Mouse (Mus musculus) brain, embryonic 14.5 days (tissue): Measurements from ENCODE around the gene Rabl3. TPM values are rescaled to one million over a fixed set of nuclear protein-coding genes. Genes with fewer than 3 reads are reported as not detected.

Experiments
- DNase-seq: peaks from one replicate; pipeline ENCODE4 v3.0.0-alpha.2; 2011; ENCODE audit warnings: low read depth
- CTCF ChIP-seq: fragments of 200-500 bp; IDR thresholded peaks from 2 replicates; pipeline ENCODE4 v1.5.1; 2012; ENCODE audit warnings: inconsistent platforms, mild to moderate bottlenecking, moderate library complexity, borderline replicate concordance; ENCODE audit not compliant: insufficient read depth, insufficient read length; ENCODE audit errors: extremely low read depth
- POLR2A ChIP-seq: fragments of 200-500 bp; IDR thresholded peaks from 2 replicates; pipeline ENCODE4 v1.6.1; 2012; ENCODE audit warnings: mild to moderate bottlenecking, inconsistent platforms, borderline replicate concordance; ENCODE audit not compliant: poor library complexity, insufficient read depth, insufficient read length, severe bottlenecking; ENCODE audit errors: extremely low read depth
- polyA plus RNA-seq: library from polyadenylated mRNA; depleted of rRNA; stranded (reverse); fragments of >200 nt; gene quantifications from 2 replicates; pipeline ENCODE4 v1.2.3, GENCODE M21; 2012; rRNA removed

The Rabl3 gene
- polyA plus RNA-seq, result 8.6 and 10.8 TPM in 2 replicates

DNA sequence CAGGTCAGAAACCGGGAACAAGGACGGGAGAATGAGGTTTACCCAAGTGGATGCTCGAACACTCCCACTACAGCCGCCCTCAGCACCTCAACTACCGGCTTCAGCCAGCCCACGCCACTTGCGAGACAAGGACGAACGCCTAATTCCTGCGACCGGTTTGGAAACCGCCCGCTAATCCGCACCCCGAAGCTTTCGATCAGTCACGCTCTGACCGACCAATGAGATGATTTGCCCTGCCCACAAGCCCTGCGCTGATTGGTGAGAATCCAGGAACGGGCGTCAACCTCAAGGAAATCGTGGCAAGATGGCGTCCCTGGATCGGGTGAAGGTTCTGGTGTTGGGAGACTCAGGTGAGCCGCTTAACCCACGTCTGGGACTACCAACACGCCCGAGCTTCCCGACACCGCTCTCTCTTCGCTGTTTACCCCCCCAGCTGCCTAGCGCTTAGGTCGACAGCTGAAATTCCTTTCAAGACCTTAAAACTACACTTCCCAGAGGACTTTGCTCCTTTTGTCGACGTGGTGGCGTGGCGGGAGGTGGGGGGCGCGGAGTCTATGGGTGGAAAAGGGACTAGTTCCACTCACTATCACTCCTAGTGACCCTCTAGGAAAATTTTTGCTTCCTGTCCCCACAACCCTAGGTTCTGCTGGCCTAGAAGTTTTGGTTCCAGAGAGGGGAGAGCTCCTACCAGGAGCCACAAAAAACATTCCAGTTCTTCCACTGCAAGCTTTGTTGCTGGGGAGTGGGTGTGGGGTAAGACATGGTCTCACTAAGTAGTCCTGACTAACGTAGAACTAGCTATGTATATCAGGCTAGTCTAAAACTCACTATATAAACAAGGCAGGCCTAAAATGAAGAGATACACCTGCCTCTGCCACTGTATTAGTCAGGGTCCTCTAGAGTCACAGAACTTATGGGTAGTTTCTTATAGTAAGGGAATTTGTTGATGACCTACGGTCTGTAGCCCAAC is at the start of gene Rabl3, which contains the start of gene Gtf2e1:
Gene Rabl3 (plus strand): TSS at position 275 of the 970 bp plus-strand sequence.
Gene Gtf2e1 (minus strand): TSS at position 179 of the 970 bp plus-strand sequence.
- TF ChIP-seq POLR2A (peak; percentile 71; the same call in 1 of the 2 replicates), CTCF (no peak)

DNA sequence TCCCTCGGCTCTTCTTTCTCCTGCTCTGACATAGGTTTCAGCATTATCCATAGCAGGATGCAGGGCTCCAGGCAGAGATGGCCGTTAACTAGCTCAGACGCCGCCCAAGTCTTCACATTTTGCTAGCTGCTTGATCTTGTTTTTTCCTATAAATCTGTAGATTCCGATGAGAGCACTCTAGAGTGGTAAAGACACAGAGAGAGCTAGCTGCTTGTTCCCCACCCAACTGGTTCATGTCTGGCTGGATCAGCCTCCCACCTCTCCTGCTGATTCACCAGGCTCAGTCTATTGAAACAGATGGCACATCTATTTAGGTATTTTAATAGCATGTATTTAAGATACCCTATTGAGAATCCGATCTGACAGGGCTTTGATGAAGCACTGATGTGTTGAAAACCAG is 44.7 kb upstream of the Rabl3 start:
- DNase-seq, result no peak
- TF ChIP-seq CTCF (no peak), POLR2A (no peak)

More for the DNA sequence above, at the start of gene Rabl3, which contains the start of gene Gtf2e1:
- peak; percentile 100 for DNase-seq

DNA sequence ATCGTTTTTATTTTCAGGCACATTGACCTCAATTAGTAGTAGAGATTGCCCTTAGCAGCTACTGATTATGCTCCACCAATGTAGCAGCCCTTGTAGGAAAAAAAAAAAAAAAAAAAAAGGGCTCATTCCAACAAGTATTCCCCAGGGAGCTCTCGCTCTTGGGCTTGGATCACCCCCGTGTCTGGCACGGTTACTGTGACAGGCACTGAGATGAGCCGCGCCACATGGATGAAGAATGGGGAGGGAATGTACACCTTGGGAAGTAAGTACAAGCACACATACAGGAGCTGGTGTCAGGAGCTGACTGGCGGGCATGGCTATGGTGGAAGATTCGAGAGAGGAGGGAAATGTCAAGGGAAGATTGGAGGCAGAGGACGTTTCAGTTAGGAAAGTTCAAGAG is 41.1 kb upstream of the Rabl3 start:
- DNase-seq, result no peak
- TF ChIP-seq POLR2A, result no peak
- no peak for TF ChIP-seq CTCF

DNA sequence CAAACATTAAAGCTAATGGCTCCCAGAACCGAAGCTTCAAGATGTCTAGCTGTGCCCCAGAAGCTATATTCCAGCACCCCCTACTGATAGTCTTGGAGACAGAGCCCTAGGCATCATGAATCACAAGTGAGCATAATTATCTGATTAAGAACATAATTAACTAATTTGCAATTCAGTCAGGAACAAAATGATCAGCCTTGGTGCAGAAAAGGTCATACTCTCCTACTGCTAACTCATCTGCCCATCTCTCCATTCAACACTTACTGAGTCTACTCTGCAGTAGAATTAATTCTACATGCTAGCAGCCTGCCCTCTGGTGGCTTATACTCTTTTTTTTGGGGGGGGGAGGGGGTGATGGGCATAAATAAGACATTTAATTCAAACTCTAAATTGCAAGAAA is 35.2 kb upstream of the Rabl3 start:
- TF ChIP-seq POLR2A (no peak), CTCF (no peak)
- DNase-seq, result peak; percentile 47

DNA sequence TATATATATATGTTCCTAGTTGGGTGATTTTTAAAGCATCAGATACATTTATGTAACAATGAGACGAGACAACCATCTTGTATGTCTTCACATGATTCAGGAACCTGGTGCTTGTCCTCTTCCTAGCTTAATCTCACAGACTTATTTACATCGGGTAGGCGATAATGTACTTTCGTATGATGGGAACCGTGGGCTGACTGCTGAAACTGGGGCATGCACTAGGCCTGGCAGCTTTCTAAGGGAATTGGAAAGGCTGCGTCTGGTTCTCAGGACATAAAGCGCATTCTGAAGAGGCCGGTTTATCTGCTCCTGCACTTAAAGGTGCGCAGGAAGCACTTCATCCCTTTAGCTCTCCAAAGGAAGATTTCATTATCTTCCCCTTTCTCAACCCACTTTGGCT is 32.9 kb upstream of the Rabl3 start:
- peak; percentile 31 for DNase-seq
- TF ChIP-seq POLR2A, result no peak
- TF ChIP-seq CTCF, result no peak

DNA sequence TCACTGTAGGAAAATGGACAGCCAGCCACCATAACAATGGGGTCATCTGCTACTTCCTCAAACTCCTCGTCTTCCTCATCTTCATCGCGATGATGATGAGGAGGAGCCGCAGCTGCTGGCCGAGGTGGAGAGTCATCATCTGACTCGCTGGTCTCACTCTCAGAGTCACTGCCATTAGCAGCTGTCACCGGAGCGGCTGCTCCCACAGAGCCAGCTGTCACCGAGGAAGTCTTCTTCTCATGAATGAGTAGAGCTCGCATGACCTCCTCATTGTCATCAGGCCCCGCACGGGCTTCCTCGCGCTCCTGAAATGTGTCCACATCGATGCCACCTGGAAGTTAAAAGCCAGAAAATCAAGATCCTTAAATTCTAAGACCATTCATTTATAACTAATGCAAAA is 28.2 kb upstream of the Rabl3 start:
- TF ChIP-seq POLR2A, result no peak
- no peak for TF ChIP-seq CTCF
- DNase-seq, result no peak

DNA sequence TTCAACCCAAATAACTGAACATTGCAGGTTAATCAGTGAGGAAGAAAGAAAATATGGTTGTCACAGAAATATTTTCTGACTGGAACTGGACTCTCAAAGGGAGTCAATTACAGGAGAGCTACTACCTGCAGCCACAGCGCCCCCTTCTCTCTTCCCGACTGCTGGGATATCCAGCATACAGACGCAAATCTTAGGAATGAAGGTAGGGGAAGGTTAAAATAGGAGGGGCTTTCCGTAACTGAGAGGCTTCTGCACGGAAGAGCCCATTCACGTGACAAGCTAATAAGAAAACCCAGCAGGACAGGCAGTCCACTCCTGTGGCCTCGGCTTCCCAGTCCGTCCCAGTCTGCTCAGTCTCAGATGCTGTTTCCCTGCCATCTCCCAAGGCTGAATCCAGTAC is 25.0 kb upstream of the Rabl3 start:
- DNase-seq, result no peak
- TF ChIP-seq CTCF (no peak), POLR2A (no peak)

DNA sequence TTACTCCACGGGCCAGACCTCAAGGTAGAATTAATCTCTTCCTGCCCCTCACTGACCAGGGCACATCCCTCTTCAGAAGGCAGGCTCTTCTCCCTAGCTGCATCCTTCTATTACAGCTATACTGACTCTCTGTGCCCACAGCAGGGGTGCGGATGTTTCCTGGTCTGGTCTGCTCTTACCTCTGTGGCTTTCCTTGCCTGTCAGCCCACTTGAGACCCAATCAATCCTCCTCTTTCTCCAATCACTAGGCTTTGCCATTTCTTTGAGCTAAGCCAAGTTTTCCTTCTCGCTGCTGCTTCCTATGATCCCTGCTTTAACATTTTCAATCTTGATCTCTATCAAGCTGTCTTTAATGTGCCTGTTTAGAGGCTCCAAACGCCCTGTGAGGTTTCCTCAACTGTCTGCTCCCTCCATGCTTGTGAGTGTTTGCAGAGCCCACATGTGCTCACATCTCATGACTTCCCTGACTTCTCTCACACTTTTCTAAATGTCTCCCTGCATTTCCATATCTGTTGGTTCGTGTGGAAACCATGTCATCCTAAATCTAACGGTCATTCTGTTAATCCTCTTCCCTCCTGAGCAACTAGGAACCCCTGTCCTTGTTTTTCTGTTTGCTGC is 23.2 kb upstream of the Rabl3 start:
- TF ChIP-seq POLR2A (no peak), CTCF (no peak)

DNA sequence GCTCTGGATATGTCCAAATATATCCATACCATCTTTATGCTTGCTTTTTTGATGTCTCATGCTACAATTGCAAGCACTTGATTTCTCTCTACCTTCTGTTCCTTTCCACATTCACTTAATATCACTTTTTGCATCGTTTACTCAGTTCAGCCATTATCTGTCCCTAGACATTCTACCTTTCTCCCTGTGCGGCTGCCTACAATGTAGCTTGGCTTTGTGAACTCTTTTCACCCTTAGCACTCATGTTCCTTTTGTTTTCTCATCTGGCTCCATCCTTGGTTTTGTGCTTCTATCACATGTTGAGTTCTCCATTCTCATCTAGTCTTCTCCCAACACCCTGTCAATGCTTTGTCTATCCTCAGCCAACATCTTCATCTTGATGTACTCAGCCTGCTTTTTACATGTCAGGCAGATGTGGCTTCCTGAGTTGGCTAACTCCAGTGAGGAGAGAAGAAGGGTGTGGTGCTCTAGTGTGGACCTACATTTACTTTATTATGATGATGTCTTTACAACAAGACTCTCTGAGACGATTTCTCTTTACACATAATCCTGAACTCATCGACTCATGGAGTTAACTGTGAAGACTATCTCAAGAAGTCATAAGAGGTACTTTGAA is 22.0 kb upstream of the Rabl3 start:
- TF ChIP-seq POLR2A (no peak), CTCF (no peak)
- DNase-seq, result no peak

More for the DNA sequence above, 23.2 kb upstream of the Rabl3 start:
- DNase-seq, result no peak

DNA sequence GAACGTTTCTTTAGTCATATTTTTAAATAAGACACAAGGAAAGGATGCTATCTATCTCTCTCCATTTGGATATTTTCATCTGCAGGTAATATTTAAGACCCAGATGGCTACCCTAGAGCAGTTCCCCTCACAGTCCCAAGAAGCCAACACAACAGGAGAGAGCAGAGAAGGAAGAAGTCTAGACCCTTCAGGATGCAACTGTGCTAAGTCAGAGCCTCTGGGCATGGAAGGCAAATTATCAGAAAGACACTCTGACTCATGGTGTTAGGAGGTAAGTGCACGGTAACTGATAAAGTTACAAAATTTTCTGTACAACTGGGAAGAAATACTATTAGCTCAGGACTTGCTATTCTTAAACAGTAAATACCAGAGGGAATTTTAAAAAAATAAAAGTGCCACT is 21.0 kb upstream of the Rabl3 start:
- DNase-seq, result no peak
- TF ChIP-seq CTCF (no peak), POLR2A (no peak)

DNA sequence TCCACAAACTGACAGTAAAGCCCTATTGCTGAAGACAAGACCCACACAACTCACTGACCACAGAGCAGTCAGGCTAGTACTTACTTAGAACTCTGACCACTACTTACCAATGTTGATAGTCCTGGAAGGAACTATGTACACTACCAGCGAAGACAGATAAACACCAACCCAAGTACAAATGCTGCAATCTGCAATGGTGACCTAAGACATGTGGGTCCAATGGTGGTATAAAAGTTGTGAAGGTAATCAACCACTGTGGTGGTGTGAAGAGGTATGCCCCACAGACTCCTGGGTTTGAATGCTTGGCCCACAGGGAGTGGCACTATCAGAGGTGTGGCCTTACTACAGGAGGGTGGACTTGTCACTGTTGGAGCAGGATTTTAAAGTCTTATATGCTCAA is 20.0 kb upstream of the Rabl3 start:
- TF ChIP-seq POLR2A (no peak), CTCF (no peak)
- DNase-seq, result no peak

DNA sequence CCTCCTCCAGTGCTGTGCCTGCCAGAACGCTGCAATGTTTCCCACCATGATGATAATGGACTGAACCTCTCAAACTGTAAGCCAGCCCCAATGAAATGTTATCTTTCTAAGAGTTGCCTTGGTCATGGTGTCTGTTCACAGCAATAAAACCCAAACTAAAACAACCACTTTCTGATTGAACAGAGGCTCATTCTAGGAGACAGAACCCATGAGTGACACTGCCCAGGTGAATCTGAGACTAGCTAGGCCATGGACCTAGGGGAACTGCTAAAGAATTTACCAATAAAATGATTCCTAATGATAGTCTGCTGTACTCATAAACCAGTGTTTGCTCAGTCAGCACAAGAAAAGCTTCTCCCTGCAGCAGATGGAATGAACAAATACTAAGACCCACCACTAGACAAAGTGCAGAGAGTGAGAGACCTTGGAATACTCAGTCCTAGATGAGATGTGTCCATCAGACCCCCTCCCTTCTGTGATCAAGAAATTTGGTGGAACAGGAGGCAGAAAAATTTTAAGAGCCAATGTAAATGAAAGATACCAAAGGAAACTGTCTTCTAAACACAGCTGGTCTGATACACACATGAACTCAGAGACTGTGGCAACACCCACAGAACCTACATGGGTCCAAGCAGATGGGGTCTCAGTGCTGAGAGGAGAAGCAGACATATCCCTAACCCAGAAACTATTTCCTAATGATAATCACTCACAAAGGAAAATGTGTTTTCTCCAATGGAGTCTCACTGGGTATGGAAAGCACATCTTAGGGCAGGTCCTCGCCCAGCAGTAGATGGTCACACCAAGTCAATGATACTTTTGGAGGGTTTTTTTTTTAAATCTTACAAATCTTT is 19.3 kb upstream of the Rabl3 start:
- no peak for DNase-seq
- TF ChIP-seq CTCF (no peak), POLR2A (no peak)
